In the genomic region with DNA sequence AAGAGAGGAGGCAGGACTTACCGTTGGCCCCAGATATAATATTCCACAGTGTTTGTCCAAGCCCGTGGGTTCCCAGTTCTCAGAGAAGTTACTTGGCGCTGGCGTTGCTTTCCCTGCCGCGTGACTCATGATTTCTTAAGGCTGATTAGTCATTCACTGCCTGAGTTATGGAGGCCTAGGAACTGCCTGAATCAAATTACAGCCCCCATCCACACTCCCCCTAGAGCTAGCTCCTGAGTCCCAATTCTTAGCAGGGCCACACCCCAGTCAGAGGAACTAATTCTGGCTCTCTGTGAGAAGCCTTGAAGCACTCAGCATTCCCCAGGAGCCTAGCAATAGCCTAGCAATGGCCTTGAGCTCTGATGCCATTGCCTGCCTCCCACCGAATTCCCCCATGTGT, we compare ENCODE assay signal across 9 mouse cellular contexts. TPM values are rescaled to one million over a fixed set of nuclear protein-coding genes. Genes with fewer than 3 reads are reported as not detected.
DNase-seq lines count a peak whose midpoint lies in the region; ATAC-seq and TF ChIP-seq lines count a peak whose summit lies in the region.
"Had no signal": no experiment of that assay in that cellular context is flagged by ENCODE, and none has a peak within 500 bp of the region (broad histone marks: within the 10 kb centered on the region; RNA-seq: fewer than 3 reads in every experiment).

No protein-coding gene starts in this region.

- H3K4me2 ChIP-seq in hindbrain, embryonic 12.5 days (replicated peaks): no peak overlapping the region
- H3K4me2 ChIP-seq in hindbrain, embryonic 16.5 days (ENCODE audit: low read length): no peak overlapping the region
- no peak overlapping the region for H3K4me2 ChIP-seq in limb, embryonic 12.5 days

- CTCF ChIA-PET in Patski (lab: Charles Lee): interaction anchor here (0.7 to 1.8 kb wide), 5 partner anchors 10 to 44 kb away, joined by 3 to 4 read pairs (median 3); no protein-coding TSS in a partner anchor

- TF ChIP-seq CTCF in Patski (IDR thresholded peaks at IDR 0.05): peak; percentile 24

- H3K27me3 ChIP-seq in hindbrain, embryonic 12.5 days: no peaks in the 10 kb centered on the region
- no peaks in the 10 kb centered on the region for H3K27me3 ChIP-seq in hindbrain, embryonic 16.5 days (replicated peaks; ENCODE audit: control insufficient read depth, insufficient read depth, low read length)
- H3K27me3 ChIP-seq in Patski: no peaks in the 10 kb centered on the region
- no peaks in the 10 kb centered on the region for H3K27me3 ChIP-seq in limb, embryonic 12.5 days

- POLR2A ChIA-PET in Patski (lab: Charles Lee): interaction anchor here (1.5 kb wide), 1 partner anchor 20 kb away, joined by 3 read pairs; no protein-coding TSS in a partner anchor

- H3K9ac ChIP-seq in hindbrain, embryonic 12.5 days: no peak overlapping the region
- H3K9ac ChIP-seq in hindbrain, embryonic 16.5 days (ENCODE audit: low read depth, low read length): no peak overlapping the region
- H3K9ac ChIP-seq in limb, embryonic 12.5 days (replicated peaks): no peak overlapping the region

- no peak for DNase-seq in Patski (ENCODE audit: low read depth, low spot score)
- DNase-seq in frontal cortex, postnatal 25 days (ENCODE audit: low spot score in 2 of 2): peak; percentile 17 to 31
- peak; percentile 20 for DNase-seq in right cerebral cortex, postnatal 14 days
- DNase-seq in cerebellum, postnatal 4 days (ENCODE audit: low spot score in 2 of 2): no peak

- ATAC-seq in hindbrain, embryonic 12.5 days (ENCODE audit: low FRiP score): no peak
- no peak for ATAC-seq in hindbrain, embryonic 16.5 days
- ATAC-seq in Patski: peak; percentile 80
- ATAC-seq in hematopoietic stem cell, adult 5-6 weeks (replicated peaks in 1 of 2; ENCODE audit: insufficient read depth in 1 of 2, low FRiP score in 2 of 2, low TSS enrichment in 1 of 2, low read depth in 1 of 2, poor library complexity in 2 of 2, severe bottlenecking in 2 of 2): peak; percentile 28 to 29; a peak in 2 of 4 replicates
- ATAC-seq in limb, embryonic 12.5 days (ENCODE audit: insufficient number of reproducible peaks, insufficient read depth, low FRiP score, low TSS enrichment, low read depth): peak; percentile 57; the same call in 1 of the 2 replicates

- H3K4me3 ChIP-seq in hindbrain, embryonic 12.5 days: no peak overlapping the region
- H3K4me3 ChIP-seq in hindbrain, embryonic 16.5 days (ENCODE audit: low read length): no peak overlapping the region
- no peak overlapping the region for H3K4me3 ChIP-seq in limb, embryonic 12.5 days (replicated peaks)

- H3K36me3 ChIP-seq in hindbrain, embryonic 12.5 days: no peaks in the 10 kb centered on the region
- H3K36me3 ChIP-seq in hindbrain, embryonic 16.5 days (ENCODE audit: control insufficient read depth, insufficient read depth, low read length): no peaks in the 10 kb centered on the region
- H3K36me3 ChIP-seq in limb, embryonic 12.5 days: peaks cover 5% of the 10 kb centered on the region
- H3K36me3 ChIP-seq: G1E had no signal

- no peaks in the 10 kb centered on the region for H3K9me3 ChIP-seq in hindbrain, embryonic 12.5 days (replicated peaks)
- no peaks in the 10 kb centered on the region for H3K9me3 ChIP-seq in hindbrain, embryonic 16.5 days (ENCODE audit: control insufficient read depth, low read length)
- no peaks in the 10 kb centered on the region for H3K9me3 ChIP-seq in limb, embryonic 12.5 days
- H3K9me3 ChIP-seq: G1E had no signal

- WGBS in hindbrain, embryonic 12.5 days: 48% methylated on average over 7 of the region's 7 CpGs
- WGBS in hindbrain, embryonic 16.5 days: 45% methylated on average over 7 of the region's 7 CpGs
- WGBS in limb, embryonic 12.5 days: 36% methylated on average over 7 of the region's 7 CpGs

- in situ Hi-C loops in Patski (cut with MboI; ENCODE audit: low pct_unique_long_range_greater_than_20kb): no loop called here

- H3K27ac ChIP-seq in hindbrain, embryonic 12.5 days: 0 out of 2 replicates have a peak overlapping the region, but pooled peaks have one; percentile 8
- no peak overlapping the region for H3K27ac ChIP-seq in hindbrain, embryonic 16.5 days (ENCODE audit: low read depth, low read length)
- peak overlapping the region; percentile 73 for H3K27ac ChIP-seq in limb, embryonic 12.5 days

- H3K4me1 ChIP-seq in hindbrain, embryonic 12.5 days: peaks cover 27% of the 10 kb centered on the region
- H3K4me1 ChIP-seq in hindbrain, embryonic 16.5 days (ENCODE audit: control insufficient read depth, insufficient read depth, low read depth, low read length): peaks cover 16% of the 10 kb centered on the region
- peaks cover 32% of the 10 kb centered on the region for H3K4me1 ChIP-seq in limb, embryonic 12.5 days (replicated peaks)

RNA-seq across cellular contexts. Expression of a gene that starts 13.6 kb away (rescaled TPM):
- 40.7 and 44.9 TPM in 2 replicates for polyA plus RNA-seq in hindbrain, embryonic 12.5 days (2016; fragmentation: Nextera tagmentation; extraction: Ambion mirVana)
- polyA plus RNA-seq in hindbrain, embryonic 16.5 days (2015; fragmentation: Nextera tagmentation; extraction: Ambion mirVana): 25.0 and 30.6 TPM in 2 replicates
- polyA plus RNA-seq in Patski (2021): 184 TPM
- 33.6 and 35.1 TPM in 2 replicates for total RNA-seq in hematopoietic stem cell, adult 5-6 weeks (2017)
- 47.3 and 51.6 TPM in 2 replicates for polyA plus RNA-seq in limb, embryonic 12.5 days (2016; fragmentation: Nextera tagmentation; extraction: Ambion mirVana)

Comparison
In these comparisons a context has a peak if more than half of its experiments do, and no peak if none do; other contexts are left out.
1. ATAC-seq: peak in Patski (single experiment), hematopoietic stem cell, adult 5-6 weeks (2 of 2) and limb, embryonic 12.5 days (single experiment); none in hindbrain, embryonic 12.5 days (single experiment) and hindbrain, embryonic 16.5 days (single experiment).
2. DNase-seq: peak in frontal cortex, postnatal 25 days (2 of 2) and right cerebral cortex, postnatal 14 days (single experiment); none in Patski (single experiment) and cerebellum, postnatal 4 days (0 of 2).